Mouse (Mus musculus): ENCODE results near the gene P3h4.

GRCm38 (mm10) chr11:100413541-100413940 lies 1.1 kb downstream of the P3h4 start:
- TF ChIP-seq CTCF (IDR thresholded peaks at IDR 0.05; ENCODE audit: control insufficient read depth, insufficient read depth, low read length), result no peak
- TF ChIP-seq POLR2A (IDR thresholded peaks at IDR 0.05; ENCODE audit: borderline replicate concordance, control insufficient read depth, low read depth, low read length), result no peak
